Mouse (Mus musculus): ENCODE results near the gene Vamp4. TPM values are rescaled to one million over a fixed set of nuclear protein-coding genes. Genes with fewer than 3 reads are reported as not detected.

The Vamp4 gene
- polyA plus RNA-seq, 1 experiment from 2014 or later: 33.6 TPM

- Histone ChIP-seq H3K27ac (ENCODE audit: low read depth, low read length) (no peak overlapping the region), H3K4me3 (ENCODE audit: low read depth, low read length) (no peak overlapping the region), H3K4me2 (replicated peaks; ENCODE audit: low read depth) (no peak overlapping the region), H3K9me3 (ENCODE audit: control insufficient read depth) (no peaks in the 10 kb centered on the region), H3K9ac (ENCODE audit: low read depth, low read length) (no peak overlapping the region), H3K36me3 (ENCODE audit: control insufficient read depth, insufficient read depth) (no peaks in the 10 kb centered on the region), H3K4me1 (replicated peaks; ENCODE audit: control insufficient read depth, insufficient read depth, low read length) (0 out of 2 replicates have a peak, but pooled peaks cover 1% of the 10 kb centered on the region), H3K27me3 (replicated peaks; ENCODE audit: control insufficient read depth, insufficient read depth, low read length) (no peaks in the 10 kb centered on the region)
- no peak for ATAC-seq
- 77% methylated on average over 9 of the region's 9 CpGs for WGBS
- TF ChIP-seq CTCF (IDR thresholded peaks at IDR 0.05; ENCODE audit: low read depth): no peak
Observed at GRCm38 (mm10) chr1:162552956-162553355, 17.4 kb upstream of the Vamp4 start.

GRCm38 (mm10) chr1:162554193-162554592, 16.1 kb upstream of the Vamp4 start:
- TF ChIP-seq CTCF (IDR thresholded peaks at IDR 0.05; ENCODE audit: low read depth): no peak
- no peak overlapping the region for H3K27ac ChIP-seq (ENCODE audit: low read depth, low read length)
- no peaks in the 10 kb centered on the region for H3K27me3 ChIP-seq (replicated peaks; ENCODE audit: control insufficient read depth, insufficient read depth, low read length)
- H3K4me3 ChIP-seq (ENCODE audit: low read depth, low read length): no peak overlapping the region
- ATAC-seq: no peak
- H3K4me1 ChIP-seq (replicated peaks; ENCODE audit: control insufficient read depth, insufficient read depth, low read length): no peaks in the 10 kb centered on the region
- H3K36me3 ChIP-seq (ENCODE audit: control insufficient read depth, insufficient read depth): no peaks in the 10 kb centered on the region
- no peak overlapping the region for H3K9ac ChIP-seq (ENCODE audit: low read depth, low read length)
- H3K9me3 ChIP-seq (ENCODE audit: control insufficient read depth): no peaks in the 10 kb centered on the region
- 79% methylated on average over 3 of the region's 3 CpGs for WGBS
- no peak overlapping the region for H3K4me2 ChIP-seq (replicated peaks; ENCODE audit: low read depth)

DNA sequence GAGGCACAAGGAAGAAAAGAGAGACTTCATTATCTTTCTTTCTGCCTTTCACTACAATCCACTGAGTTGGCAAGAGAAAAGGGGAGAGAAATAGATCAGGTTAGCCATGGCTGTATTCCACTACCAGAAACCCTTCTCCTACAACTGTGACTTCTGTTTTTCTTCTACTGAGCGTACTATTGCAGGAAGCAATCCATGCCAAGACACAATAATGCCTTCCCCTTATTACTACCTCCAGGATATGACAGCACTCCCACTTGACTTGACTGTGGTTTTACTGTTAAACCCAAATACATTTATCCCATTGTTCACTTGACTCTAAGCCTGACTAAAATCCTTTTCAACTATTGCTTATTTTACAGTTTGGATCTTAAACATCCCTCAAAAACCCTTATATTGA, 7.1 kb upstream of the Vamp4 start:
- no peaks in the 10 kb centered on the region for H3K9me3 ChIP-seq (ENCODE audit: control insufficient read depth)
- no peaks in the 10 kb centered on the region for H3K36me3 ChIP-seq (ENCODE audit: control insufficient read depth, insufficient read depth)
- H3K4me1 ChIP-seq (replicated peaks; ENCODE audit: control insufficient read depth, insufficient read depth, low read length): no peaks in the 10 kb centered on the region
- no peak overlapping the region for H3K9ac ChIP-seq (ENCODE audit: low read depth, low read length)
- no peak for ATAC-seq
- 76% methylated on average over 1 of the region's 1 CpGs for WGBS
- TF ChIP-seq CTCF (IDR thresholded peaks at IDR 0.05; ENCODE audit: low read depth): no peak
- H3K27me3 ChIP-seq (replicated peaks; ENCODE audit: control insufficient read depth, insufficient read depth, low read length): no peaks in the 10 kb centered on the region
- H3K4me3 ChIP-seq (ENCODE audit: low read depth, low read length): no peak overlapping the region
- no peak overlapping the region for H3K27ac ChIP-seq (ENCODE audit: low read depth, low read length)
- no peak overlapping the region for H3K4me2 ChIP-seq (replicated peaks; ENCODE audit: low read depth)

GRCm38 (mm10) chr1:162564992-162565391, 5.3 kb upstream of the Vamp4 start:
- Histone ChIP-seq H3K27ac (ENCODE audit: low read depth, low read length) (no peak overlapping the region), H3K36me3 (ENCODE audit: control insufficient read depth, insufficient read depth) (no peaks in the 10 kb centered on the region), H3K27me3 (replicated peaks; ENCODE audit: control insufficient read depth, insufficient read depth, low read length) (no peaks in the 10 kb centered on the region), H3K9me3 (ENCODE audit: control insufficient read depth) (no peaks in the 10 kb centered on the region), H3K4me1 (replicated peaks; ENCODE audit: control insufficient read depth, insufficient read depth, low read length) (no peaks in the 10 kb centered on the region), H3K4me3 (ENCODE audit: low read depth, low read length) (no peak overlapping the region), H3K4me2 (replicated peaks; ENCODE audit: low read depth) (no peak overlapping the region), H3K9ac (ENCODE audit: low read depth, low read length) (no peak overlapping the region)
- no peak for ATAC-seq
- no peak for TF ChIP-seq CTCF (IDR thresholded peaks at IDR 0.05; ENCODE audit: low read depth)
- WGBS: 53% methylated on average over 3 of the region's 3 CpGs

GRCm38 (mm10) chr1:162567351-162567750, 3.0 kb upstream of the Vamp4 start:
- H3K27ac ChIP-seq (ENCODE audit: low read depth, low read length): no peak overlapping the region
- H3K4me3 ChIP-seq (ENCODE audit: low read depth, low read length): no peak overlapping the region
- no peaks in the 10 kb centered on the region for H3K9me3 ChIP-seq (ENCODE audit: control insufficient read depth)
- 56% methylated on average over 3 of the region's 3 CpGs for WGBS
- no peak overlapping the region for H3K9ac ChIP-seq (ENCODE audit: low read depth, low read length)
- no peaks in the 10 kb centered on the region for H3K27me3 ChIP-seq (replicated peaks; ENCODE audit: control insufficient read depth, insufficient read depth, low read length)
- no peak for TF ChIP-seq CTCF (IDR thresholded peaks at IDR 0.05; ENCODE audit: low read depth)
- H3K4me1 ChIP-seq (replicated peaks; ENCODE audit: control insufficient read depth, insufficient read depth, low read length): no peaks in the 10 kb centered on the region
- no peak overlapping the region for H3K4me2 ChIP-seq (replicated peaks; ENCODE audit: low read depth)
- ATAC-seq: no peak
- H3K36me3 ChIP-seq (ENCODE audit: control insufficient read depth, insufficient read depth): no peaks in the 10 kb centered on the region

DNA sequence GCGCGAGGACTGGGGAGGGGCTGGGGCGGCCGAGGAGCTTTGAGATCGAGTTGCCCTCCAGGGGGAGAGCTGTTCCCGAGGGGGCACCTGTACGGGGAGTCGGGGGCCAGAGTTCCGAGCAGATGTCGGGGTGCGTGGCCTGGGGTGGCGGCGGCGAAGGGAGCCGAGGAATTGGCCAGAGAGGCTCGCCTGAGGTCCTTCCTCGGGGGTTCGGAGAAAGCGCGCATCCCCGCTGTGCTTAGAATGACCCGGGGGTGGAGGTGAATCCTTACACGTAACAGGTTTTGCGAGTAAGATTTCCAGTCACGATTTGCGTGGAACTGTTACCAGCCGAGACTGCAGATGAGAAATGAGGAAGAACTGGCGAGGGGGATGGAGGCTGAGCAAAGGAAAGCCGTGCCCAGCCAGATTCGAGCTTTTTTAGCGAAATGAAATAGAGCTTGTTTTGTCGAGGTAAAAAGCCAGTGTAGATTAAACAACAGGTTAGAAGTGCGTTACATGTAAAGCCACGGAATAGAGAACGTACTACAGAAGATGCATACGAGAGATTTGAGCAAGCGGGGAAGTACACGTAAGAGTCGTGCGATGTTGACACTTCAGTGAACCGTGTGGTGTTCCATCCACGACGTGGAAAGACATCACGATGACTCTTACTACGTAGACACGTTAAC, 751 bp downstream of the Vamp4 start:
- WGBS: 0% methylated on average over 46 of the region's 46 CpGs
- Histone ChIP-seq H3K36me3 (ENCODE audit: control insufficient read depth, insufficient read depth) (peaks cover 4% of the 10 kb centered on the region; the same call in 1 of the 2 replicates), H3K4me3 (ENCODE audit: low read depth, low read length) (peak overlapping the region; percentile 99), H3K9ac (ENCODE audit: low read depth, low read length) (peak overlapping the region; percentile 90), H3K4me1 (replicated peaks; ENCODE audit: control insufficient read depth, insufficient read depth, low read length) (no peaks in the 10 kb centered on the region), H3K27ac (ENCODE audit: low read depth, low read length) (peak overlapping the region; percentile 74), H3K4me2 (replicated peaks; ENCODE audit: low read depth) (peak overlapping the region; percentile 86), H3K27me3 (replicated peaks; ENCODE audit: control insufficient read depth, insufficient read depth, low read length) (no peaks in the 10 kb centered on the region), H3K9me3 (ENCODE audit: control insufficient read depth) (no peaks in the 10 kb centered on the region)
- ATAC-seq: peak; percentile 25; the same call in 1 of the 2 replicates
- no peak for TF ChIP-seq CTCF (IDR thresholded peaks at IDR 0.05; ENCODE audit: low read depth)

Measured in intestine, postnatal 0 days (tissue).